Mouse (Mus musculus) lung, postnatal 0 days (tissue): Measurements from ENCODE around the gene Ncmap.

ENCODE experiments used
- CTCF ChIP-seq: IDR thresholded peaks from 2 replicates; pipeline ENCODE4 v1.5.1; 2016; ENCODE audit warnings: antibody characterized with exemption, mild to moderate bottlenecking
- EP300 ChIP-seq: IDR thresholded peaks from 2 replicates; pipeline ENCODE4 v1.6.1; 2016; ENCODE audit warnings: antibody characterized with exemption, mild to moderate bottlenecking, control low read depth

- no peak for TF ChIP-seq EP300
- TF ChIP-seq CTCF, result no peak
These were observed 20.8 kb downstream of the Ncmap start for GRCm38 (mm10) chr4:135377241-135377640.
